Mouse (Mus musculus): ENCODE measurements around the gene Mrgbp.

- TF ChIP-seq CTCF (IDR thresholded peaks at IDR 0.05; ENCODE audit: low read depth) (no peak), EP300 (optimal IDR thresholded peaks at IDR 0.05) (no peak)
Measured at GRCm38 (mm10) chr2:180533237-180533636, 47.9 kb upstream of the Mrgbp start.
